Mouse (Mus musculus): ENCODE measurements at regions not wholly inside any gene's neighbourhood (a gene's known extent, or its start where the extent isn't known, plus 50 kb on each side); places are given as distances from the start of the nearest gene placed in this dataset.
A peak's percentile ranks its signal among the peaks of the same experiment; 100 is the strongest.

GRCm38 (mm10) chr10:15373571-15373970 lies 655.6 kb upstream of the Gje1 start:
- H3ac ChIP-seq (ENCODE audit: control insufficient read depth, insufficient read length, low read depth): no peak overlapping the region
- no peaks in the 10 kb centered on the region for H3K79me3 ChIP-seq (ENCODE audit: low read depth)
- no peaks in the 10 kb centered on the region for H3K79me2 ChIP-seq (ENCODE audit: control insufficient read depth, insufficient read depth)
- no peak overlapping the region for H3K4me3 ChIP-seq (ENCODE audit: insufficient read depth, poor library complexity, severe bottlenecking)
- H3K36me3 ChIP-seq (ENCODE audit: control insufficient read depth, insufficient read depth): no peaks in the 10 kb centered on the region
- TF ChIP-seq USF1 (IDR thresholded peaks at IDR 0.05; ENCODE audit: low read depth): peak; percentile 27
- TF ChIP-seq CEBPB (IDR thresholded peaks at IDR 0.05; ENCODE audit: low read depth): no peak
- no peak for TF ChIP-seq MYOD1 (IDR thresholded peaks at IDR 0.05; ENCODE audit: control insufficient read depth, insufficient read length, low read depth)
- no peak for TF ChIP-seq FOSL1 (IDR thresholded peaks at IDR 0.05; ENCODE audit: insufficient read depth, low read length, poor library complexity, severe bottlenecking)
- TF ChIP-seq MYOG (IDR thresholded peaks at IDR 0.05; ENCODE audit: control insufficient read depth, extremely low read depth, insufficient read length): no peak
- no peak for TF ChIP-seq CTCF (IDR thresholded peaks at IDR 0.05; ENCODE audit: control insufficient read depth, insufficient read depth, insufficient read length)
- peak; percentile 47 for TF ChIP-seq MAX (IDR thresholded peaks at IDR 0.05)
- H3K27me3 ChIP-seq (ENCODE audit: control insufficient read depth, insufficient read depth, insufficient read length): no peaks in the 10 kb centered on the region
